Mouse (Mus musculus): ENCODE measurements around the gene Rab37. TPM values are rescaled to one million over a fixed set of nuclear protein-coding genes. Genes with fewer than 3 reads are reported as not detected.

Gene Rab37
- total RNA-seq, 2 experiments from 2014 or later = 2.3 to 2.7 TPM

- DNase-seq = no peak
These were observed 5.0 kb upstream of the Rab37 start for GRCm38 (mm10) chr11:115086213-115086612.

GRCm38 (mm10) chr11:115089853-115090252 is 1.4 kb upstream of the Rab37 start:
- DNase-seq = no peak

DNA sequence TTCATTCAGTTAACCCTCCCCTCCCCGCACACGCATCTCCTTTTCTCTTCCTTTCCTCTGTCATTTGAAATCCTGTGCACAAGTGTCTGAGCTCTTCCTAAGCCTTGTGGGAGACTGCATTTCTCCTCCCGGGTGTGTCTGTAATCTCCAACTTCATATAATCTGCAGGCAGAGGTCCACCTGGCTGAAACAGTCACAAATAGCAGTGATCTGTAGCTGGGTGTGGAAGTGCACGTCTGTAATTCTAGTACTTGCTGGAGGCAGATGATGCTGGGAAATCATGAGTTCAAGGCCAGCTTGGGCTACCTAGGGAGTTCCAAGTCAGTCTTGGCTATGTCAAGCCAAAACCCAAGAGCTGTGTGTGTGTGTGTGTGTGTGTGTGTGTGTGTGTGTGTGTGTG is 909 bp downstream of the Rab37 start:
- DNase-seq = no peak

DNA sequence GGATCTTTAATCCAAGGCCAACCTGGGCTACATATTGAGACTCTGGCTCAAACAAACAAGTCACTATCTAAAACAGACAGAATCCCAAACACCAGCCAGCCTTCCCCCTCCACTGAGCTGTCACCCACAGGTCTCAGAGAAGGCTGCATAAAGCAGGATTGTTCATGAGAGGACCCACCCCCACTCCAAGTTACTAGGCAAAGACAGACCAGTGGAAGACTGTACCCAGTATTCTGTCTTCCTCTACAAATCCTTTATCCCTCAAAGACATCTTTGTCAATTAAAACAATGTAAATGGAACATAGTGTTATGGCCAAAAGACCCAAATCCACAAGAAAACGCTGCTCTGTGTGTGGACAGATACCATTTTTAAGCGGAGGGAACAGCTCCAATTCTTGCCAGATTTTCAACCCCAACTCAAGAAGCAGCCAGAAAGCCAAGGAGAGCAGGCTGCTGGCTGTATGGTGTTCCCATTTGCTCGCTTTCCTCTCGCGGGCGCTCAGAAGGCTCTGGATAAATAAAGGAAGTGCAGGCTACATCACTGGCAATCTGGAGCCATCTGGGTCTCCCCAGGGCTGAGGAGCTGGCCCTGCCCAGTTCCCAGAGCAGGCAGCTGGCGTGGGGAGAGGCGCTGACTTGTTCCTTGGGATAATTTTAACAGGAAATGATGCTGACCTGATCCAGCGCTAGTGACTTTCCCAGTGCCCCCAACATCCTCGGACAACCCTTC is 7.1 kb downstream of the Rab37 start:
- DNase-seq = peak; percentile 16 to 39

- no peak for DNase-seq
These were observed 8.1 kb downstream of the Rab37 start for GRCm38 (mm10) chr11:115099241-115099840.

DNA sequence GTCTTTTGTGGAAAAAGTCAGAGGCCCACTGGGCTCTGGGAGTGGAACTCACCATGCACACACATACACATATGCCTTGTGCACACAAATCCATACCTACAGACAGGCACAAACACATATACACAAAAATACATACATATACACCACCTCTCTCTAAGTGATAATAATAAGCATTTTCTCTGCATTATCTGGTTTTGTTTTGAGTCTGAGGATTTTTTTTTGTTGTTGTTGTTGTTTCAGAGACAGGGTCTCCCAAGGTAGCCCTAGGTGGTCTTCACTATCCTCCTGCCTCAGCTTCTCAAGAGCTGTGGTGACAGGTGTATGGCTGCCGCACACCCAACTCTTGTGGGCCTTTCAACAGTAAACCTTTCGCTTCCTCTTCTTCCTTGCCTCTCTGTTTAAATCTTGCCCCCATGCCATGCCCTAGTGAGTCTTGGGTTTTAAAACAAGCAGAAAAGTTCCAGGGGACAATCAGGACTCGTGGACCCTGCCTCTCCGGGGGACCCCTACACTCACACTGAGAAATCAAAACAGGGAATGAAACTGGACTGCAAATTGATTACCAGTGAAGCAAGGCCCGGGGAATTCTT is 8.9 kb downstream of the Rab37 start:
- no peak for DNase-seq

DNA sequence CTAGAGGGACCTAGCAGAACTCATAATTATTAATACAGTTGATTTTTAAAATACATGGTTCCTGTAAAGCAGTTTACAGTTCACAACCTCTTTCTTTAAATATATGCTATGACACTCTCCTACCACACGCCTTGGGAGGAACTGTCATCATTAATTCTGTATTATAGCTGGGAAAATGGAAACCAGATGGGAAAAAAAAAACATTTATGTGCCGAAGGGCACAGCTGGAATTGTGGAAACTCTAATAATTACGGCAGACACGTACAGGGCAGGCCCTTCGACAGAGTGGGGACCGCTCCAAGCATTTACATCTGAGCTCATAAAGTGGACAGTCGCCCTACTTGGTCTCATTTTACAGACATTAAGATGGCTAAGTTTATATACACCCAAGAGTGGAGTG is 9.5 kb downstream of the Rab37 start:
- DNase-seq = no peak

DNA sequence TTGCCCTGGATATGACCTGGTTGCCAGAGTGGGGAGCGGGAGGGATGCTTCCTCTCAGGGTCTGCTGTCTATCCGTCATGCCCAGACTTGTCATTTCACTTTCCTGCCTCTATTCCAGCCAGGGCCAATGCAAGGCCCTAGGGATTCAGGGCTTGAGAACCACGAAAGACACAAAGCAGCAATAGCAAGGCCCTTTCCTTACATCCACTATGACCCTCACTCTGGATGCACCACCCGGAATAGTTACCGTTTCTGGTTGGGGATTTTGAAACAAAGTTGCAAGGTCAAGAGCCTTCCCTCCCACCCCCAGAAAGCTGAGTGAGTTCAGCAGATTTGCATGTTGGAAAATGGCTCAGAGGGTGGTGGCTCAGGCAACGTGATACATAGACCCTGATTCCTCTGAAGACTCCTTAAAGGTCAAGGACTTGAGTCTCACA is 10.4 kb downstream of the Rab37 start:
- DNase-seq = no peak

DNA sequence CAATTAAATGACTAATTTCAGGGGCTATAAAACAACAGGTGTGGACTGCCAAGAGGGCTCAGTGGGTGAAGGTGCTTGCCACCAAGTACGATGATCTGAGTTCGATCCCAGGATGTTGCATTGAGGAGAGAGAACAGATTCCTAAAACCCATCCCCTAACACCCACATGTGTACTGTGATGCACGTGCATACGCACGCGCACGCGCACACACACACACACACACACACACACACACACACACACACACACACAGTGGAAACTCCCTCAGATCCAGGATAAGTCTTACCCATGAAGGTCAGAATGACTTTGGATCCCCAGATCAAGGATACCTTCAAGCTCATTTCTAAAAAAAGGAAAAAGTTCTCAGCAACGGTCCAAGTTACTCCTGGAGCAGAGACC is 10.9 kb downstream of the Rab37 start:
- DNase-seq = no peak

- DNase-seq = no peak
These were observed 12.5 kb downstream of the Rab37 start for GRCm38 (mm10) chr11:115103470-115104413.

- DNase-seq = no peak
These were observed 13.7 kb downstream of the Rab37 start for GRCm38 (mm10) chr11:115104769-115105563.

DNA sequence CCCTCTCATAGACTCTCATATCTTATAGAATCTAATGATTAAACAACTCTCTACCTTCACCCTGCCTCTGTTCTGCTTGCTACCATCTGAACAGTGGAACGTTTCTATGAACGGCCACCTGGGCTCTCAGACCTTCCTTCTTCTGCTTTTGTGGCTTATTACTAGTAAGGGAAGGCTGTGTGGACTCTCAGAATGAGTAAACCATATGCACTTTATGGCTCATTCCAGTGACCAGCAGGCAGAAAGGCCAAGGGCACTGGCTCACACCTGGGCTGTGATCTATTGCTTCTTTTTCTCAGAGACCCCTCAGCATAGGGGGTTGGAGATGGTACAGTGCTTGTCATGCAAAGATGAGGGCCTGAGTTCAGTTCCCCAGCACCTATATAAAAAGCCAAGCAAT is 15.4 kb downstream of the Rab37 start:
- DNase-seq = no peak

DNA sequence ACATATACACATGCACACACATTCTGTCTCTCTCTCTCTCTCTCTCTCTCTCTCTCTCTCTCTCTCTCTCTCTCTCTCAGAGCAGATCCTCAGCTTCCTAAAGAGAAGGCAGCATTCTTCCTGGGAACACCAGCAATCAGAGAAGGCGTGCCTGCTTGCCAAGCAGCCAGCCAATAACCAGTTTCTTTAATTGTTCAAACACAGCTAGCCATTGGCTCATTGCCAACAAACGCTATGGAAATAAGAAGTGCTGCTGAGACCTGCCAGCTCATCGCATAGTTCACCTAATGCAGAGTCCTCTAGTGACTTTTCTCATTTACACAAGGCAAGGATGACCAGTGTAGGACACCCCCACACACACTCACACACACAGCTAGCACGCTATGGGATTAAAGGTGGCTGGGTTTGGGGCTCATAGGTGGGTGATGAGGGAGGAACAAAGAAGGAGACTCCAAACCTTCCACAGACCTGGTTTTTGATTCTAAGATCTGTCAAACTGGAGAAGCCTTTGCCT is 16.2 kb downstream of the Rab37 start:
- no peak for DNase-seq

GRCm38 (mm10) chr11:115108176-115108575 is 16.9 kb downstream of the Rab37 start:
- DNase-seq = no peak

GRCm38 (mm10) chr11:115110271-115110670 is 19.0 kb downstream of the Rab37 start:
- DNase-seq = no peak

DNA sequence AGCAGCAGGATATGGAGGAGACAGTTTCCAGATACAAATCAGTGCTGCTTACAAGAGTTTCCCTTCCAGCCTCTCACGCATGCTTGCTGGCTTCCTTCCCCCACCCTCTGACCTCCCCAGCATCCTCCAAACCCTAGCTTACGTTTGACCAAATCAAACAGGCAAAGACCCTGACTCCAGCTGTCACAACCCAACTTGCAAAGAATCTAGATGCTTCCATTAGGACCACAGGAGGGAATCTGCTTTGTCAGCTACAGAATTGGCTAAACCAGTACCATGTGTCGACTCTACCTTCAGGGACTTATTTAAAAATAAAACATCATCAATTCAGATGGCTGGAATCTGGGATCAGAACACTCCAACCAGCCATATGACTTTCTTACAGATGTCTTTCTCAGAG is 21.0 kb downstream of the Rab37 start:
- DNase-seq = no peak

GRCm38 (mm10) chr11:115119409-115119808 is 28.2 kb downstream of the Rab37 start:
- no peak for DNase-seq

GRCm38 (mm10) chr11:115128483-115128882 is 37.3 kb downstream of the Rab37 start:
- no peak for DNase-seq

DNA sequence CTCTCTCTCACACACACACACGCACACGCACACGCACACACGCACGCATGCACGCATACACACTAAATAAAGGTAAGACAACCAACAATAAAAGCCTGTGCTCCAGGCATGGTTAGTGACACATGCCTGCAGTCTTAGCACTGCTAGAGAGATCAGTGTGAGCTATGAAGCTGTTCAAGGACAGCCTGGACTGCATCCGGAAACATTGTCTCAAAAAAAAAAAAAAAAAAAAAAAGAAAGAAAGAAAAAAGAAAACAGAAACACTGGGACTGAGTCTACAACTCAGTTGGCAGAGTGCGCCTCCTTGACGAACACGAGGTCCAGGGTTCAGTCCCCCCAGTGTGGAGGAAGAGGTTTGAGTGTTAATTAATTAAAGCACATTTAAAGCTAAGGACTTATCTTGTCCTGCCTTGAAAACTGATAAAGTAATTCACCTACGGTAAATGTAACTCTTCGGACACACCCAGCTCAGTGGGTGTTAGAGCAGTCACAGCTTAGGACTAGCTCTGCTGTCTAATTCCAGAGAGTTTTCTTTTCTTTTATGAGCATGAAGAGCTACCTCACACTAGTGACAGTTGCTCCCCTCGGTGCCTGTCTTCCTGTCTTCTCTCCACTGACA is 38.4 kb downstream of the Rab37 start:
- no peak for DNase-seq

- no peak for DNase-seq
These were observed 40.6 kb downstream of the Rab37 start for GRCm38 (mm10) chr11:115131768-115132381.

DNA sequence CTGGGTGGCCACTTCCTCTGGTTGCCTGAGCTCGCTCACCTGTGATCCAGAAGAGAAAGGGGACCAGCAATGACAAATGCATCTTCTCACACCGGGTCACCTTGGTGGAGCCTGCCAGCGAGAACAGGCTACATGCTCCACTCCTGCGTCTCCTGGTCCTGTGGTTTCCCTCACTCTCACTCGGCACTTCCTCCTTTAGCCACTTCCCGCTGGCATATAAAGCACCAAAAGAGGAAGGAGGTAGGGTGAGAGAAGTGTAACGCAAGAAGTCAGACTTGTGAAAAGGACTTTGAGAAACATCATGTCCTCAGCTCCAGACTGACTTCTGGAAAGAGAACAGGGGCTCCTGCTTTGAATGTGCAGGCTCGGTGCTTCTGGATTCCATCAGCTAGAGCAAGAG is 42.6 kb downstream of the Rab37 start, which contains the start of gene Cd300lf:
Gene Cd300lf, minus strand, starts transcription at position 193 of the 400 bp plus-strand sequence.
- no peak for DNase-seq
